Mouse (Mus musculus): ENCODE results near the gene Cd84.

- TF ChIP-seq POLR2A (IDR thresholded peaks at IDR 0.05; ENCODE audit: extremely low read depth, insufficient read depth, low read length) (no peak), CTCF (IDR thresholded peaks at IDR 0.05; ENCODE audit: extremely low read depth, insufficient read depth, low read length) (no peak)
Observed at GRCm38 (mm10) chr1:171839488-171839887, at the start of gene Cd84.
